Mouse (Mus musculus): ENCODE measurements around the gene Klhl40. TPM values are rescaled to one million over a fixed set of nuclear protein-coding genes. Genes with fewer than 3 reads are reported as not detected.
A peak's percentile ranks its signal among the peaks of the same experiment; 100 is the strongest.

Klhl40 gene
- total RNA-seq (2014; rRNA removed): 2.1 and 4.1 TPM in 2 replicates
- 2.3 and 2.4 TPM in 2 replicates for polyA plus RNA-seq (2015; fragmentation: Nextera tagmentation; extraction: Ambion mirVana)

GRCm38 (mm10) chr9:121777484-121778065 is at the start of gene Klhl40:
Gene Klhl40 (plus strand): TSS chr9:121777607.
- H3K27ac ChIP-seq: 0 out of 2 replicates have a peak within 1 kb of the TSS, but pooled peaks have one; percentile 7
- peak within 1 kb of the TSS; percentile 25 for H3K9ac ChIP-seq (replicated peaks; ENCODE audit: low read length)
- ATAC-seq: peak; percentile 71

GRCm38 (mm10) chr9:121740490-121740889 is 36.9 kb upstream of the Klhl40 start:
- 79% methylated on average over 6 of the region's 6 CpGs for WGBS
- Histone ChIP-seq H3K27ac (no peak overlapping the region), H3K4me2 (ENCODE audit: low read depth, low read length) (no peak overlapping the region), H3K4me3 (ENCODE audit: low read length) (no peak overlapping the region), H3K4me1 (ENCODE audit: insufficient read depth, low read length) (no peaks in the 10 kb centered on the region), H3K36me3 (ENCODE audit: insufficient read depth, low read length) (peaks cover 31% of the 10 kb centered on the region), H3K9me3 (ENCODE audit: low read length) (no peaks in the 10 kb centered on the region), H3K27me3 (ENCODE audit: insufficient read depth, low read length) (no peaks in the 10 kb centered on the region), H3K9ac (replicated peaks; ENCODE audit: low read length) (no peak overlapping the region)
- ATAC-seq: no peak
- no peak for TF ChIP-seq CTCF (IDR thresholded peaks at IDR 0.05; ENCODE audit: low read depth)
- DNase-seq (ENCODE audit: low spot score): no peak

More at GRCm38 (mm10) chr9:121777484-121778065, at the start of gene Klhl40:
- Histone ChIP-seq H3K27me3 (ENCODE audit: insufficient read depth, low read length) (peaks cover 9% of the 10 kb centered on the region; the same call in 1 of the 2 replicates), H3K4me1 (ENCODE audit: insufficient read depth, low read length) (no peaks in the 10 kb centered on the region), H3K4me2 (ENCODE audit: low read depth, low read length) (peak within 1 kb of the TSS; percentile 58), H3K9me3 (ENCODE audit: low read length) (no peaks in the 10 kb centered on the region), H3K4me3 (ENCODE audit: low read length) (peak within 1 kb of the TSS; percentile 33), H3K36me3 (ENCODE audit: insufficient read depth, low read length) (no peaks in the 10 kb centered on the region)
- WGBS: 18% methylated on average over 30 of the region's 30 CpGs
- no peak for DNase-seq (ENCODE audit: low spot score)
- TF ChIP-seq CTCF (IDR thresholded peaks at IDR 0.05; ENCODE audit: low read depth): no peak

GRCm38 (mm10) chr9:121741168-121741567 is 36.2 kb upstream of the Klhl40 start:
- TF ChIP-seq CTCF (IDR thresholded peaks at IDR 0.05; ENCODE audit: low read depth): no peak

DNA sequence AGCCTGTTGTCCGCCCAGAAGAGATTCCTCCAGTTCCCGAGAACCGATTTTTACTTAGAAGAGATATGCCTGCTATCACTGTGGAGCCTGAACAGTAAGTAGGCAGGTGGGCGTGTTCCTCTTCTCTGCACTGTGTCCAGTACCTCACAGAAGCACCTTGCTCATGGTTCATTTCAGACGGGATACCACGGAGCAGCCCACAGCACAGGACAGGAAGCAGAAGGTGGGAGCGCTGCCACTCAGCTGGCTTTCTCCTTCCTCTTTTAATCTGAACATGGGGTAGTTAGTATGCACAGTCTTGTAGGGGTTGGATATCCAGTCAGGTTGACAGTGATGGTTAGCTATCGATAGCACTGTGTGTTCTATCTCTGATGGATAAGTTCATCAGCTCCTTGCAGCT is 33.4 kb upstream of the Klhl40 start:
- TF ChIP-seq CTCF (IDR thresholded peaks at IDR 0.05; ENCODE audit: low read depth): no peak
- no peaks in the 10 kb centered on the region for H3K4me1 ChIP-seq (ENCODE audit: insufficient read depth, low read length)
- H3K27me3 ChIP-seq (ENCODE audit: insufficient read depth, low read length): no peaks in the 10 kb centered on the region
- no peak overlapping the region for H3K9ac ChIP-seq (replicated peaks; ENCODE audit: low read length)
- H3K36me3 ChIP-seq (ENCODE audit: insufficient read depth, low read length): peaks cover 60% of the 10 kb centered on the region
- 92% methylated on average over 8 of the region's 8 CpGs for WGBS
- H3K9me3 ChIP-seq (ENCODE audit: low read length): no peaks in the 10 kb centered on the region
- no peak overlapping the region for H3K4me3 ChIP-seq (ENCODE audit: low read length)
- ATAC-seq (no peak), DNase-seq (ENCODE audit: low spot score) (no peak)
- no peak overlapping the region for H3K27ac ChIP-seq
- H3K4me2 ChIP-seq (ENCODE audit: low read depth, low read length): no peak overlapping the region

More at GRCm38 (mm10) chr9:121741168-121741567, 36.2 kb upstream of the Klhl40 start:
- ATAC-seq (no peak), DNase-seq (ENCODE audit: low spot score) (no peak)
- Histone ChIP-seq H3K27ac (no peak overlapping the region), H3K4me2 (ENCODE audit: low read depth, low read length) (no peak overlapping the region), H3K27me3 (ENCODE audit: insufficient read depth, low read length) (no peaks in the 10 kb centered on the region), H3K4me1 (ENCODE audit: insufficient read depth, low read length) (no peaks in the 10 kb centered on the region), H3K36me3 (ENCODE audit: insufficient read depth, low read length) (peaks cover 36% of the 10 kb centered on the region), H3K9me3 (ENCODE audit: low read length) (no peaks in the 10 kb centered on the region), H3K9ac (replicated peaks; ENCODE audit: low read length) (no peak overlapping the region), H3K4me3 (ENCODE audit: low read length) (no peak overlapping the region)
- 97% methylated on average over 3 of the region's 3 CpGs for WGBS

DNA sequence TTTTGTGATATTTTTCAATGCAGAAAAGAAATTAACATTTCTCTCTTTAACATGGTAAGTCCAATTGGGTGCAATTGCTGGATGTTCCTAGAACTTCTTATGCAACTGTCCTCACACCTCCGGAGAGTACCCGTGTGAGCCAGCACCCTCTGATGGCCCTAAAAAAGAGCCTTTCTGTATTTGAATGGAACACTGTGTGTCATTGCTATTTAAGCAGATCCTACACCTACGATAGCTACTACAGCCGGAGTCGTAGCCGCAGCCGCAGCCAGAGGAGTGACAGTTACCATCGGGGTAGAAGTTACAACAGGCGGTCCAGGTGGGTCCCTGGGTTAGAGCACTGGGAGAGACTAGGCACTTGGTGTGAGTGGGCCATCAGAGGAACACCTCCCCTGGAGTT is 24.6 kb upstream of the Klhl40 start:
- WGBS: 96% methylated on average over 9 of the region's 9 CpGs
- Histone ChIP-seq H3K27me3 (ENCODE audit: insufficient read depth, low read length) (no peaks in the 10 kb centered on the region), H3K27ac (no peak overlapping the region), H3K9me3 (ENCODE audit: low read length) (no peaks in the 10 kb centered on the region), H3K9ac (replicated peaks; ENCODE audit: low read length) (no peak overlapping the region), H3K4me2 (ENCODE audit: low read depth, low read length) (no peak overlapping the region), H3K4me1 (ENCODE audit: insufficient read depth, low read length) (no peaks in the 10 kb centered on the region), H3K36me3 (ENCODE audit: insufficient read depth, low read length) (peaks cover 72% of the 10 kb centered on the region), H3K4me3 (ENCODE audit: low read length) (no peak overlapping the region)
- ATAC-seq: no peak
- DNase-seq (ENCODE audit: low spot score): no peak
- no peak for TF ChIP-seq CTCF (IDR thresholded peaks at IDR 0.05; ENCODE audit: low read depth)

GRCm38 (mm10) chr9:121754624-121755023 is 22.8 kb upstream of the Klhl40 start:
- ATAC-seq (no peak), DNase-seq (ENCODE audit: low spot score) (no peak)
- Histone ChIP-seq H3K4me3 (ENCODE audit: low read length) (no peak overlapping the region), H3K4me2 (ENCODE audit: low read depth, low read length) (no peak overlapping the region), H3K36me3 (ENCODE audit: insufficient read depth, low read length) (peaks cover 53% of the 10 kb centered on the region), H3K9ac (replicated peaks; ENCODE audit: low read length) (no peak overlapping the region), H3K9me3 (ENCODE audit: low read length) (no peaks in the 10 kb centered on the region), H3K27me3 (ENCODE audit: insufficient read depth, low read length) (no peaks in the 10 kb centered on the region), H3K27ac (no peak overlapping the region), H3K4me1 (ENCODE audit: insufficient read depth, low read length) (0 out of 2 replicates have a peak, but pooled peaks cover 5% of the 10 kb centered on the region)
- TF ChIP-seq CTCF (IDR thresholded peaks at IDR 0.05; ENCODE audit: low read depth): no peak
- WGBS: 82% methylated on average over 3 of the region's 3 CpGs

DNA sequence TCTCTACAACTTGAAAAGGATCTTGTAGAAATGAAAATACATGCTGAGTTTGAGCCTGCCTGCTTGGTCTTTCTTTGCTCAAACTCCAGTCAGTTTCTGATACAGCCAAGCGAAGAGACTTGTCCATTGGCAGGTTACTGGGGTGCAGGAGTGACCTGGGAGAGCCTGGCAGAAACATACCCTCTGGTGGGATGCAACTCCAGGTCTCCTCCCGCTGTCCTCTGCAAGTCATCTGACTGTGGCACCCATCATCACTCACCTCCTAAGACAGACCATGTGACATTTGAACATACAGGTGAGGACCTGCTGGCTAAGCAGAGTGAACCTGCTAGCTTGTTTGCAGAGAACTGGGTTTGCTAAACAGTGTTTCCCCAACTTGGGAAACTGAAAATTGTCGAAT is 20.6 kb upstream of the Klhl40 start:
- Histone ChIP-seq H3K4me1 (ENCODE audit: insufficient read depth, low read length) (peaks cover 16% of the 10 kb centered on the region), H3K27ac (no peak overlapping the region), H3K4me2 (ENCODE audit: low read depth, low read length) (no peak overlapping the region), H3K9me3 (ENCODE audit: low read length) (no peaks in the 10 kb centered on the region), H3K27me3 (ENCODE audit: insufficient read depth, low read length) (no peaks in the 10 kb centered on the region), H3K9ac (replicated peaks; ENCODE audit: low read length) (no peak overlapping the region), H3K36me3 (ENCODE audit: insufficient read depth, low read length) (peaks cover 32% of the 10 kb centered on the region), H3K4me3 (ENCODE audit: low read length) (no peak overlapping the region)
- no peak for TF ChIP-seq CTCF (IDR thresholded peaks at IDR 0.05; ENCODE audit: low read depth)
- DNase-seq (ENCODE audit: low spot score) (no peak), ATAC-seq (no peak)
- 91% methylated on average over 3 of the region's 3 CpGs for WGBS

All from hindbrain, postnatal 0 days (tissue).